Mouse (Mus musculus) urinary bladder, postnatal 4 days (tissue): ENCODE results near the gene Tbc1d4.

ENCODE experiments used
- DNase-seq, 2 experiments: peaks; one replicate each; pipeline ENCODE4 v3.0.0; 2021 to 2022; ENCODE audit warnings: low spot score in 2 of 2

Tbc1d4 gene

DNA sequence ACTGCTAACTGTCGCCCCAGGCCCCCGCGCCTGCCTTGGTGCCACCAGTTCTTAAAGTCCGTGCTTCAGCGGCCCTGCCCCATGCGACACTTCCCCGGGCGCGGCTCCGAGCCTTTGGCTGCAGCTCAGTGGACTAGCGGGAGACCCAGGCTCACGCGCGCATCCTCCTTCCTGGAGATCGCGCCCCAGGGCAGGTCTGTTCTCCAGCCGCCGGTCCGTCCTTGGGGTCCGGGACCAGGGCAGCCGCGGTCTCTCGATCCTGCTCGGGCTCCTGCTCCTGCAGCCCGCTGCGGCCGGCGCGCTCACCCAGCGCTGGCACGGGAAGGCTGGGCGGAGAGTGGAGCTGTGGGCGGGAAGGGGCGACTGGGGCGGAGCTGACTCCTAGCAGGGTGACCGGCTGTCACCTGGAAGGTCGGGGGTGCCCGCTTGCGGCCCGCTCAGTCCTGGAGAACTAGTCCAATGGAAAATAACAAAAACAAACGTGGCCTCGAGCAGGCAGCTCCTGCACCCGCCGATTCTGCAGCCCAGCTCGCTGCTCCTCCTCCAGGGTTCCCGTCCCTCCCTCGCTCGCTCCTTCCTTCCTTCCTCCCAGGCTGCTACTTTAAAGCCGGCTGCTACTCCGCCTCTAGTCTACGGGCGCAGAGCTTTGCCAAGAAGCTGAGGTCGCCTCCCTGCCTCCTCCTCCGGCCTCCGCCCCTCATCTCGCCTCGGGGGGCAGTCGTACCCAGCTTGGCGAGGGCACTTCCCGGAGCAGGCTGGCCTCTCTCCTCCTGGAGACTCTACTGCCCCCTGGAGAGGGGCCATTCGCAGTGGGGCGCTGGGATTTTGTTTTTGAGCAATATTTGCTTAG, at the start of gene Tbc1d4:
TSS of gene Tbc1d4 (minus strand) at position 673 of the 850 bp plus-strand sequence.
- DNase-seq: peak; percentile 73 to 75

GRCm38 (mm10) chr14:101656307-101656706, 47.3 kb upstream of the Tbc1d4 start:
- no peak for DNase-seq

GRCm38 (mm10) chr14:101654526-101654909, 45.5 kb upstream of the Tbc1d4 start:
- no peak for DNase-seq

DNA sequence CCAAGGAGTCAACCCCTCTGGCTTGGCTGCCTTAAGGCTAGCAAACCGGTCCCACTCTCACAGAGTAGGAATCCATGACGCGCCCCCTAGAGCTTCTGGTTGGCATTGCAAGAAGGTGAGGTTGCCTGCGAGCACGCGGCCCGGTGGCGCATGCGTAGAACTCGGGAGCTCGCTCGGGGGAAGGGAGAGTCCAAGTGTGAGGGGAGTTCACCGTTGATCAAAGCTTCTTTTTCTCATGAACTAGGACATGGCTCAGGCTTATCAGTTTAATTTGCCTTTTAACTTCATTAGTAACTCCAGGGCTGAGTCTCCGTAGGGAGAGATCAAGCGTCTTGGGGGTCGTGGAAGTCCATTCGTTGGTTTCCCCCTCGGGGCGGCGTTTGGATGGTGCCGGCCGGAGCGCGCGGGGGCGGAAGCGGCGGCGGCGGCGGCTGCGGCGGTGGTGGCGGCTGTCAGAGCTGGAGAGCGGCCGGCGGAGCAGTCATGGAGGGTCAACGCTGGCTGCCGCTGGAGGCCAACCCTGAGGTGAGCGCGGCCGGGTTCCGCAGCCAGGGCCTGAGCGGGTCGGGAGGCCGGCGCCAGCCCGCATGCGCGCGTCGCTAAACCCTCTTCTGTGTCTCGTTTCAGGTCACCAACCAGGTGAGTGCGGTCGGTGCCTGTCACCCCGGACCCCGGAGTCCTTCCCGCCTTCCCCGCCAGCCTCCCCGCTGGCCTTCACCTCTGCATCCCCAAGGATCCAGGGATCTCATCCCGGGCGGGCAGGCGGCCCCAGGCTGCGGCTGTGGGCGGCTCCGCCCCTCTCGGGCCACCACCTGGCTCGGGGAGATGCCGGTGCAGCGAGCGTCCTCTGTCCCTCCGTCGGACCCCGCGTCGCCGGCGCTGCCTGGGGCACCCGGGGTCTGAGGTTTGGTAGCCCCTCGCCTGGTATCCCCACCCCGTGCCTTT, 44.9 kb upstream of the Tbc1d4 start, which contains the start of gene Uchl3:
TSS of gene Uchl3 (plus strand) at position 387 of the 945 bp plus-strand sequence.
- DNase-seq: peak; percentile 89 to 98

- no peak for DNase-seq
Observed at GRCm38 (mm10) chr14:101652571-101652970, 43.6 kb upstream of the Tbc1d4 start.

- DNase-seq: no peak
Observed at GRCm38 (mm10) chr14:101650551-101650950, 41.6 kb upstream of the Tbc1d4 start.

- DNase-seq: no peak
Observed at GRCm38 (mm10) chr14:101644948-101645347, 36.0 kb upstream of the Tbc1d4 start.

- DNase-seq: peak; percentile 84 to 85
Observed at GRCm38 (mm10) chr14:101640153-101640843, 31.3 kb upstream of the Tbc1d4 start, which contains the start of gene Commd6. TSS of gene Commd6 (minus strand) at chr14:101640686.

DNA sequence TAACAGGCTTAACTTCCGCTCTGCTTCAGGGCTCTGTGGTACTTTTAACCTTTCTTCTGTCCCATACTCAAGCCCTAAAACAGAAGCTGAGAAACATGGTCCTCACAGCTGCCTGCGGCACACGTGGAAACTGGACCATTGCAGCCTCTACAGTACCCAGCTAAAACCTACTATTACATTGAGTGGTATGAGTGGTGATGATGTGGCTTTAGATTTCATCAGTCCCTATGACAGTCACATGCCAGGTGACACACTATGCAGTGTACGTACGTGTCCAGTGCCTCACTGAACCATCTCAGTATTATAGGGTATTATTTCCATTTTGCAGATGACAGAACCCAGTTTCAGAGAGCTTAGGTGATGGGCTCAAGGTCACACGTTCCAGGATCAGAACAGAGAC, 28.4 kb upstream of the Tbc1d4 start:
- DNase-seq: no peak

- DNase-seq: no peak
Observed at GRCm38 (mm10) chr14:101635765-101636164, 26.8 kb upstream of the Tbc1d4 start.

GRCm38 (mm10) chr14:101630548-101630947, 21.6 kb upstream of the Tbc1d4 start:
- DNase-seq: no peak

DNA sequence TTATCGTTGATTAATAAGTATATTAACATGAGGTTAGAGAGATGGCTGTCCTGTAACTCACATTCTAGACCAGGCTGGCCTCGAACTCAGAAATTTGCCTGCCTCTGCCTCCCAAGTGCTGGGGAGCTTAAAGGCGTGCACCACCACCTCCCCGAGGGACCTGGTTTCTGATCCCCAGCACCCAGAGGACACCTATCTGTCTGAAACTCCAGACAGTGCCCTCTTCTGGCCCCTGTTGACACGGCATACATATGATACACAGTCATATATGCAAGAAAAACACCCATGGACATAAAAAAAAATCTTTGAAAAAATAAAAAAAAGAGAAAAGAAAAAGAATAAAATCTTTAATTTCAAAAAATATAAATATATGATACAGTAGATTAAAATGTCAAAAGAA, 8.7 kb upstream of the Tbc1d4 start:
- DNase-seq: no peak

DNA sequence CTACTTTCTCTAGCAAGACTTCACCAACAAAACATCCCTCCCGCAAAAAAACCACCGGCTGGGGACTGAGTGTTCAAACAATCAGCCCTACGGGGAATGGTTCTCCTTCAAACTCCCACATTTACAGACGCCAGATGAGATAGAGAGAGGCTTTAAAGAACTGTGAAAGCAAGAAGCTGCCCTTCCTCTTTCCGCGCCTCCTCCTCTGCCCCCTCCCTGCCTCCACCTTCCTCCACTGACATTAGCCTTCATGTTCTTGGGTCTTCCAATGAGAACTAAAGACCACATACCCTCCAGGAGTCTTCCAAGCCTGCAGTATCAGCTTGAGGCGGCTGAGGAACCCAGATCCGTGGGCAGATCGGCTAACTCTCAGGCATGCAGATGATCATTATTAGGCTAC, 7.2 kb upstream of the Tbc1d4 start:
- DNase-seq: no peak

- DNase-seq: no peak
Observed at GRCm38 (mm10) chr14:101613206-101613605, 4.2 kb upstream of the Tbc1d4 start.

DNA sequence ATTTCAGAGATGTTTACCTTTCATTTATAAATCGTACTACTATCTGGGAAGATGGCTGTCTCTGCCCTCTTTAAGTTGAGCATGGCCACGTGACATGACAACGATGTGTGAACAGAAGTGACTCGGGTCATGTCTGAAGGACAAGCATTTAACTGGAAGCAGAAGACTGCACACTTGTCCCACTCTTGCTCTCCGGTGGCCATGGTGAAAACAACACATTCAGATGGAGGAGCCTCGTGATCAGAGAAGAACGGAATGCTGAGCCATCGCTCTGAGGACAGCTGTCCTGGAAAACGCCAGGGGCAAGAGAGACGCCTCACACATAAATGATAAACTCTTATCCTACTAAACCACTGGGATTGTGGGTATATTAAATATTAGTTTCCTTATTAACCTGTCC, 1.7 kb upstream of the Tbc1d4 start:
- no peak for DNase-seq

DNA sequence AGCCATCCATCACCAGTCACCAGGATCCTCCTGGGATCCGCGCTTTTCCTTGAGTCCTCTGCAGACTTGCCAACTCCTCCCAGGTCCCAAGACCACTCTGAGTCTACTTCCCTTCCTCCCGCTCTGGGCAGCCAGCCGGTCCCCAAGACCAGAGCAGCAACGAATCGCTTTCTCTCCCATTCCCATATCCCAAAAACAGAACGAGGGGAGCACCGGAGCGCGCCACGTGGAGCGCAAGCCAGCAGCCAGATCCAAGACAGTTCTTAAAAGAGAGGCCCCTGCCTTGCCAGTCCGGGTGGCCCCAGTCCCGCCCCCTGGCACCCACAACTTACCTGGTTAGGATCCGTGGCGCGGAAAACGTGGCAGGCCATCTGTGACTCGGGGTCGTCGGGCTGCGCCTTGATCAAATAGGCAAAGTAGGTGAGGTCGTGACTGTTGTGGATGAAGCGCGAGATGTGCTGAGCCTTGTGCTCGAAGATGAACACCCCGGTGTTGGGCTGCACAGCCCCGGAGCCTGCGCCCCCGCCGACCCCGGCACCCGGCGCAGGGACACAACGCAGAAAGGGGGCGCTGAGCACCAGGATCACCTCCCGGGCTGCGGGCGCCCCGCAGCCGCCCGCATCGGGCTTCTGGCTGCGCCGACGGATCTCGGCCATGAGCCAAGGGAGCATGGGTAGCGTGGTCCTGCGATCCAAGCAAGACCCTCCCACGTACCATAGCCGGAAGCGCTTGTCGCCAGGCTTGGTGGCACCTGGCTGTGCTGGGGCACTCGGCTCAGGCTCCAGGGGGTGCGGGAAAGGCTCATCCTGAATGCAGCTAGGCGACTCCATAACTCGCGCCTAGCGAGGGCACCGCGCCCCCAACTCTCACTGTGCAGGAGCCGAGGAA, 1.1 kb downstream of the Tbc1d4 start:
- DNase-seq: peak in 1 of 2 experiments; percentile 30

- DNase-seq: no peak
Observed at GRCm38 (mm10) chr14:101605843-101606242, 3.1 kb downstream of the Tbc1d4 start.

- DNase-seq: peak in 1 of 2 experiments; percentile 4
Observed at GRCm38 (mm10) chr14:101602851-101603250, 6.1 kb downstream of the Tbc1d4 start.

DNA sequence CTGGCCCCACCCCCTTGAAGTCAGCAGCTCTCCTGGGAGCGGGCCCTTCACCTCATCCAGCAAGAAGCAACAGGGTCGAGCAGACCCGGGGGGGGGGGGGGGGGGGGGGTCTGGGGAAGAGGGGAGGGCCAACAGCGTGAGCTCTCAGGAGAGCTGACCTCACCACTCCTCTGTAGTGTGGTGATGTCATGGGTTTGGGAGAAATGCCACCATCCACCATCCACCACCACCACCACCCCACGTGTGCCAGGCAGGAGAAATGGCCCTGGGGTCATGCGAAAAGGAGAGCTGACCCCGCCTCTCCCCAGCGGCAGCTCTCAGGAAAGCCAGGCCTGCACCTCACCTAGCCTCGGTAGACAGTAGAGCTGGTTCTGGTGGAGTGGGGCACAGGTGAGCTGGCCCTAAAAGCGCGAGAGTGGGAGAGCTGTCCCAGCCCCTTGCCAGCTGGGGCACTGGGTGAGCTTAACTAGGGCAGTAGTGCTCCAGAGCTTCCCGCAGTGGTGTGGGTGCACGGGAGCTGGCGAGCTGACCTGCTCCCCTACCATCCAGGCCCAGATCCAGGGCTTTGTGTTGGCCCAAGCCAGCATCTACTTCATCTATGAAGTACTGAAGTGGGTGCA, 11.8 kb downstream of the Tbc1d4 start:
- peak in 1 of 2 experiments; percentile 53 for DNase-seq

- DNase-seq: peak in 1 of 2 experiments; percentile 55
Observed at GRCm38 (mm10) chr14:101596691-101597090, 12.3 kb downstream of the Tbc1d4 start.
